Mouse (Mus musculus) C2C12 (cell line): ENCODE data around the gene Cadps2.

Source experiments
- CTCF ChIP-seq: IDR thresholded peaks from one replicate; pipeline ENCODE4 v1.5.1; 2011; ENCODE audit not compliant: control insufficient read depth, insufficient read depth, insufficient read length
- MYOG ChIP-seq: IDR thresholded peaks from one replicate; pipeline ENCODE4 v1.6.1; 2011; ENCODE audit not compliant: control insufficient read depth, insufficient read length; ENCODE audit errors: extremely low read depth
- USF1 ChIP-seq: IDR thresholded peaks from one replicate; pipeline ENCODE4 v1.6.1; 2011; ENCODE audit warnings: low read depth, mild to moderate bottlenecking, control low read depth, moderate library complexity

DNA sequence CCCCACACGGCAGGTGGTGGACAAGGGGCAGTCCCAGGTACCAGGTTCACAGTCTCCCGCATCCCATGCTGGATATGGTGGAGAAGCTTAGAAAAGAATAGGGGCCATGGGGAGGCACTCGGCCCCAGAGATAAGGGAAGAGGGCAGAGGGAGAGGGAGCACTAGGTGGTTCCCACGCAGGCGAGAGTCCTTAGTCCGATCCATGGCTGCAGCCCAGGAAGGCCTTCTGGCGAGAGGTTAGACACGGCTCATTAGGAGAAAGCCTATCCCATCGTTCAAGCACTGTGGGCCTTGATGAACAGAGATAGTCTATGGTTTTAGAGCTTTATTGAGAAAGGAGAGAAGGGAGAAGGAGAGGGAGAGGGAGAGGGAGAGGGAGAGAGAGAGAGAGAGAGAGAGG, 205.2 kb downstream of the Cadps2 start:
- TF ChIP-seq CTCF (no peak), MYOG (no peak), USF1 (no peak)
